Mouse (Mus musculus) T-helper 2 cell (primary cell): ENCODE data around the gene Map1lc3a.

Experiments used
- in situ Hi-C: fragments of 300-600 bp; cut with MboI, MseI; formaldehyde crosslinking; loops from one replicate; pipeline ENCODE4 v1.15.1; 2025; ENCODE audit warnings: high pct_unique_total_duplicates

Gene Map1lc3a

GRCm38 (mm10) chr2:155285744-155286143, 9.6 kb downstream of the Map1lc3a start:
- in situ Hi-C loops: no loop called here

- in situ Hi-C loops: no loop called here
Measured at GRCm38 (mm10) chr2:155287456-155288250, 11.6 kb downstream of the Map1lc3a start.

- in situ Hi-C loops: no loop called here
Measured at GRCm38 (mm10) chr2:155290066-155290465, 14.0 kb downstream of the Map1lc3a start.

GRCm38 (mm10) chr2:155293382-155293781, 17.3 kb downstream of the Map1lc3a start:
- in situ Hi-C loops: no loop called here

- in situ Hi-C loops: no loop called here
Measured at GRCm38 (mm10) chr2:155293946-155294345, 17.8 kb downstream of the Map1lc3a start.

GRCm38 (mm10) chr2:155295453-155295852, 19.4 kb downstream of the Map1lc3a start:
- in situ Hi-C loops: no loop called here

GRCm38 (mm10) chr2:155299563-155299962, 23.5 kb downstream of the Map1lc3a start:
- in situ Hi-C loops: no loop called here

- in situ Hi-C loops: no loop called here
Measured at GRCm38 (mm10) chr2:155308936-155309592, 33.0 kb downstream of the Map1lc3a start.

GRCm38 (mm10) chr2:155313671-155314070, 37.6 kb downstream of the Map1lc3a start:
- in situ Hi-C loops: no loop called here

GRCm38 (mm10) chr2:155318618-155319017, 42.5 kb downstream of the Map1lc3a start:
- in situ Hi-C loops: no loop called here

GRCm38 (mm10) chr2:155320596-155320995, 44.5 kb downstream of the Map1lc3a start:
- in situ Hi-C loops: no loop called here

GRCm38 (mm10) chr2:155326001-155326400, 49.9 kb downstream of the Map1lc3a start:
- in situ Hi-C loops: no loop called here
